Mouse (Mus musculus): ENCODE measurements at regions not wholly inside any gene's neighbourhood (a gene's known extent, or its start where the extent isn't known, plus 50 kb on each side); places are given as distances from the start of the nearest gene placed in this dataset.

- TF ChIP-seq CTCF (IDR thresholded peaks at IDR 0.05; ENCODE audit: borderline replicate concordance, insufficient read depth, low read depth, low read length) (no peak), POLR2A (IDR thresholded peaks at IDR 0.05; ENCODE audit: borderline replicate concordance, insufficient read depth, low read length) (no peak)
Measured at GRCm38 (mm10) chr10:38575726-38576125, 245.9 kb downstream of the Rfpl4b start.

Measured in cerebellum, adult 2 months (tissue).